Mouse (Mus musculus) ovary, postnatal 10 days (tissue): ENCODE results near the gene Phlda1.

Experiments
- DNase-seq: peaks from one replicate; pipeline ENCODE4 v3.0.0; 2022; ENCODE audit warnings: low spot score

The Phlda1 gene

DNA sequence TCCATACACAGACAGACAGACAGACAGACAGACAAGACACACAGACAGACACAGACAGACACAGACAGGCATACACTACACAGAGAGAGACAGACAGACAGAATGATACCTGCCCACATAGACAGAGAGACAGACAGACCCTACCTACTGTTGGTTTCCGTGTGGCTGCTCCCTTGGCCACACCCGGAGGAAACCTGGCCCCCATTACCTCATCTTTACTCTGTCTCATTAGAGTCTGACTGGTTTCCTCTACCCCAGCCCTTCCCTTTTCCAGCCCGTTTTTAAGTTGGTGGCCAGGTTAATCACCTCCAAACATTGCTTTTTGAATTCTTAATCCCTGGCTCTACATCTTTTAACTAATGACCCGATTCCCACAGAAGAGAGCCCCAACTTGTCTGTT lies 22.2 kb downstream of the Phlda1 start:
- no peak for DNase-seq

DNA sequence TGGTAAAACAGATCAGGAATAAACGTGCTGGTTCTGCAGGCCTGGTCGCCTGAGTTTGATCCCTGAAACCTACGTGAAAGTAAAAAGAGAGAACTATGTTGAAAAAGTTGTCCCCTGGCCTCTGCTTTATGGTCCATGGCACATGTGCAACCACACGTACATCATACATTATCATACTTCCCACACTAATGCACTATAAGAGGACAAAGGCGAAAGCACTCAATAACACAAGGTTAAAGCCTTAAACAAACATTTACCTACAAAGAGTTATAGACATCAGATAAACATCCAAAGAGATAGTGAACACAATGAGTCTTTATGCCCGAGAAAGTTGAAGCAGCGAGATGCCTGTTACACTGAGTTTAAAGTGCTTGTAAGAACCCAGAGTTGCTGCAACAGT lies 24.3 kb downstream of the Phlda1 start:
- no peak for DNase-seq

DNA sequence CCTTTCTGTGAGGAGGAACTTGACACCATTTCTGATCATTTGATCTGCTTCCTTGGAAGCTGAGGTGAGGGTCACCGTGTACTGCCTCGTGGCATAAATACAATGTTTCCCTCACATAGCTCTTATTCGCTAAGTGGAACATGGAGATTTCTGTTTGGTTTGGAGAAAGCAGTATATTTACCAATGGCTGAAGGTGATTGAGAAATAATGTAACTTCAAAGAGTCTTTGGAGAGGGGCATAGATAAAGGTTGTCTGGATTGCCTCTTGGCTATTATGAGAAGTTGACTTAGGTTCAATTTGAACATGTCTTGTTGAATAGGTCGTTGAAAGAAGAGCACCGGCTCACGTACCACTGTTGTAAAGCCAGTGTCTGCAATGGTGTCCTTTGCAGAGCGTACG lies 28.6 kb downstream of the Phlda1 start:
- DNase-seq, result no peak

DNA sequence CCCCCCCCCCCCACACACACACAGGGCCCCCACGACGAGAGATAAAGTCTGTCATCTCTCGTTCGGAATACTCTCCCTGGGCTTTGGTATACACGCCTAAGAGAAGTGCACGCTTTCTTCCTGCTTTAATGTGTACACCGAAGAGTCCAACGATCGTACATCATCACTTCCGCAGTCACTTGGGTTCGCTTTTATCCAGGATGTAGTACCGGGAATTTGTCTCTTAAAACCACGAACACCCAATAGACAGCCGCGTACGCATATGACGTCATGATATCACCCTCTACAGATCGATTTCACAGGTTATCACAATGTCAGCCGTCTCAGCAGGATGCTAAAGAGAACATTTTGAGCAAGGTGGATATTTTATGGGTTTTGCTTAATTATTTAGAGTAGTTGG lies 31.3 kb downstream of the Phlda1 start:
- DNase-seq, result no peak

DNA sequence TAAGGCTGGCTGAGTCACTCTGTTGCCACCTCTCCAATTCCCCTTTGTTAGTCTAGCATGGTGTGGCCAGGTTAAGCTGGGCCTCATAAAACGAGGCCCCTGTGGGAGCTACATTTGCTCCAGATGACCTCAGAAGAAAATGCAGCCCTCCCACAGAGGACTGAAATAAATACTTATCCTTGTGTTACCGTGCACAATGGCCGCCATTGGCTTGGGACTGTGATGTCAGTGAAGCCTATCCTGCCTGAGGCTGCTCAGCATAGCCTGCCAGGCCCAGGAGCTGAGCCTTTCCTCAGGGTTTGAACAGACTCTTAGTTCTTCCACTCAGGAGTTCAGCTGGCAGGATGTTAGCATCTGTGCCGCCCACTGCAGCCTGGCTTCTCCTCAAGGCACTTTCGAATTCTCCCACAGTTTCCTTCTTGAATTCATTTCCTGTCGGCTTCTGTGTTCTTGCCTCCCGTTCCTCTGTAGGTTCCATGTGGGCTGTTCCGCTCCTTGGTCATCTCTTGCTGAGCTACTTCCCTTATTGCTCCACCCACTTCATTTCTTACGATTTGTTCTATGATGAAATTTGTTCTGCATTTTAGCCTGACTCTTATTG lies 33.7 kb downstream of the Phlda1 start:
- DNase-seq, result no peak

DNA sequence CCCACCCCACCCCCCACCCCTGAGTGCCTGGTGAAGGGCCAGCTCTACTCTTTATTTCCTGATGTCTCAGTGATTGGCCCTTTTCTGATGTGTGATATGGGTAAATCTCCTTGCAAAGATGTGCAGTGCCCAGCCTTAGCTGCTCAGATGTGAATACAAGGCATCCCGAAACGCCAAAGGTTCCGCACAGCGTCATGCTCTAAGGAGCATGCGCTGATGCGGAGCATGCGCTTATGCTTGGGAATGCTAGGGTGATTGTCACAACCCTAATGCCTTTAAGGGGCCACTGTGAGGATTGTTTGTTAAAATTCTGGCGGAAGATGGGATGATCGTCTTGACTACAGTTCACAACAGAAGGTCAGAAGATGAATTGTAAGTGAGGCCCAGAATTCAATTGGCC lies 34.6 kb downstream of the Phlda1 start:
- DNase-seq, result no peak

DNA sequence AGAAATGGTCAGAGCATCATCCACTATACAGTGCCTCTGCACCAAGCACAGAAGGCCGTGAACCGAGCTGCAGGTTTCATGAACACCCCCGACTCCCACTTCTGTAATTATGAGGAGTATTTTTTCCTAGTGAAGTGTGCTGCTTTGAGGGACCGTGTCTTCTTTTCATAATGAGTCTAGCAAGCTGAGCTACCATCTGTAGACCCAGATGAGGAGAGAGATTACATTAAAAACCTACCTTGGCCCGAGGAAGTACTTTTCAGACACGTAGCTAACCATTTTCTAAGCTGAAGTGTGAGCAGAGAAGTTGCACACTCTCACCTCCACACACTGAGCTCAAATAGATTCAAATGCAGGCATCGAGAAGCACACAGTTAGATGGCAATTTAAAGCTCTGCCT lies 37.0 kb downstream of the Phlda1 start:
- no peak for DNase-seq

DNA sequence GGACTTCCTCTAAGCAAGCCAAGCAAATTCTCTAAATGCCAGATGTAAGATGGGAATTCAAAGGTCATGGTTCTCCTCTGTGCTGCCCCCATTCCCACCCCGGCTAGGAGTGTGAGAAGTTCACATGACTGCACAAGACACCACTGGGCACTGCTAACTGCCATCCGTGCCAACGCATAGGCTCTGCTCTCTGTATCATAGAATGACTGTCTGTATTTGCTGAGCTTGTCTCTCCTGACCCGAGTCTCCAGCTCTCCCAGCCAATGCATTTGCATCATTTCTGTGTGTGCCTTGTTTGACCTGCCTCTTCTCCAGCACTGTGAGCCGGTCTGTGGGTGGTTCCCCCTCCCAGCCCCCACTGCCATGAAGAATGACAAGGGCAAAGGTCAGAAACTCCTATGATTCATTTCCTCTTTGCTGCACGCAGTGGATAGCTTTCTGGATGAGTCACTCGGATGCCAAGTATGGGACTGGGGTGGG lies 37.7 kb downstream of the Phlda1 start:
- DNase-seq, result no peak

DNA sequence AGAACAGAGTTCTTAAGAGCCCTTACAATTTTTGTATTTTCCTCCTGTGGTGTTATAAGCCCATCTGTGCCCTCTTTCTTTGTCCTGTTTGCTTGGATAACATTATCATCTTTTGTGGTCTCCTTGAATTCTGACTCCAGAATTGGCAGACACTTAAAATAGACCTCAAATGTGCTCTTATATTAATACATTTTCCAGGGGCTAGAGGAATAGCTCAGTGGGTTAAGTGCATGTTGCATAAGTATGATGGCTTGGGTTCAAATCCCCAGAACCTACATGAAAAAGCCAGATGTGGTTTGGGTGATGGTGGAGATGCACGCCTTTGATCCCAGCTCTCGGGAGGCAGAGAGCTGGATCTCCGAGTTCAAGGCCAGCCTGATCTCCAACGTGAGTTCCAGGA lies 38.2 kb downstream of the Phlda1 start:
- DNase-seq, result no peak

DNA sequence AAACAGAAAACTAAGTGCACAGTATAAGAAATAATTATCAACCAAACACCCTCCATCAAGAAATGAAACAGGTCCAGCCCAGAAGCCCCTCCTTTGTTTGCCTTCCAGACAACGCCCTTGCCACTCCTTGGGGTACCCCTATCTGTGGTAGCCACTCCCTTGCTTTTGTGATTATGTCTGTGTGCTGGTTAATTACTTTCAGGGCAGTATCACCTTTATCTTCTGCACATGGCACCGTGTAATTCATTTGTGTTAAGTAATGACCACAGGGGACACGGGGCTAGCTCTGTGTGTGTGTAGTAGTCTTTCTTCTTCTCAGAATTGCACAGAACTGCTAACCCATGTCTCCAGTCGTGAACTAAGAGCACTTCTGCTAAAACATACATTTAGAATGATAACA lies 39.6 kb downstream of the Phlda1 start:
- DNase-seq, result no peak

DNA sequence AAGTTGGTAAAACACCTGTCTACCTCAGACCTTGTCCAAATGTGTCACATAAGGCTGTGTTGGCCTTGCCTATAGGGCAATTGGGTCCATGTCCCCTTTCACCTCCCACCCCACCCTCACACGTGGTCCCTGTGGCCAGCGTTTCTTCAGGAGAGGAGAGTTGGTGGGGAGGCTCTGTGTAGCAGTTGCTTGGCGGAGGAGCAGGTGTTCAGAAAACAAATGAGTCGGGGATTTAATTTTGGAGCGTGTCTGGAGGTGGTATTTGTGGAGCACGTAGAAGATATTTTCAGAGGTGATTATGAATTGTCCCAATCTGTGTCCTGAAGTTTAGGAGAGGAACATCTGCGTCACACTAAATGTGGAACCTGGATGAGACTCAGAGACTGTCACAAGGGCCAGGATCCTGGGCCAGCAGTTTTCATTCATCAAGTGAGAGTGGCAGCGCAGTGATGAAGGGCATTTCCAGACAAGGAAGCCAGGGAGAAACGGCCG lies 41.8 kb downstream of the Phlda1 start:
- DNase-seq, result no peak

DNA sequence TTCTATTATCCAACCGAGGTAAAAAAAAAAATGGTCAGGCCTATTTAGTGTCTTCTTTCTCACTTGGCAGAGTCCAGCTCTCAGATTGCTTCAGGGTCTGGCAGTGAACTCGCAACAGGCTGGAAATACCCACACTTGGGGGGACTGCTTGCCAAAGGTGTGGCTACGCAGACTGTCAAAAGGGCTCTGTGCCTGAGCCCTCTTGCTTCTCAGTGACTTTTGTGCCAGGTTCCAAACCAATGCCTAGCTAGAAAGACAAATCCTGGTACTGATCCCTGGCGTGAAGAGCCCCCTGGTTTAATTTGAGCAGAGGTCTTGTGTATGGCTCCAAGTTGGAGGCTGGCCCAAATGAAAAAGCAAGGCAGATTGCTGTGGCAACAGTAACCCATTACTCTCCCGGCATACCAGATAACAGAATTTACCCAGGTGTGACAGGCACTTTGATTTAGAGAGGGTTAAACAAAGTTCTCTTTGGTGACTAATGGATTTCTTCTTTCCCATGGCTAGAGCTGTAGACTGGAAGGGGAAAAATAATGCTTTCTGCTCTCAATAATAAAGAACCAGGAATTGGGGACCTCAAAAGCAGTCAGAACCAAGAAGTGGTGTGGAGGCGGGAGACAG lies 44.1 kb downstream of the Phlda1 start:
- DNase-seq, result no peak

DNA sequence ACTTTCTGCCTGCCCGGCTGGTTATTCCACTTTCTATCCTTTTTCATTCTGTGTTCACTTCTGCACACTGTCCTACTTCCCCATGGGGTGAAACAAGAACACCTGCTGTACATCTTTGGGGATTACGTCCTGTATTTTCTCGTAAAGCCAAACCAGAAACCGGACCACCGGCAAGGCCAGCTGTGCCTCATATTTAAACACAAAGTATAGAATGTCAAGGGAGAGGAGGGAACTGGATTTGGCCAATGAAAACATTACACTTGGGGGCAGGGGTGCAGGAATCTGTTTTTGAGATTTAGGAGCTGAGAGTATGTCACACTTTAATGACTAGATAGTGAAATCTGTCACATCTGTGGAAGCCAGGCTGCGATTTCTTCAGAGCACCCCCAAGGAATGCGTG lies 47.6 kb downstream of the Phlda1 start:
- DNase-seq, result no peak

DNA sequence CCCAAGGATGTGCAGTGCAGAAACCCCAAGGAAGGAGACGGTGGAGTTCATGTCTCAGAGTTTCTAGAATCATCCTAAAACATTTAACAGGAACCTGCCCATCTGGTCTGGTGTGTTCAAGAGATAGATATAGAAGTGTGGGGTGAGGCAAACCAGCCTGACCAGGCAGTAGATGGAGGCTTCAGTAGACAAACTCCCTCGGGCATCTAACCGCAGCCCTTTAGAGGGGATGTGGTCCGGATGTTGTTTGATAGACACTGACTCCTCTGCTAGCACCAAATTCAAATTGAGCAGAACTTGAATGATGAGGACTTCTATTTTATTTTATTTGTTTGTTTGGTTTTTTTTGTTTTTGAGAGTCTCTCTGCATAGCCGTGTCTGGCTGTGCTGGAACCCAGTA lies 48.6 kb downstream of the Phlda1 start:
- no peak for DNase-seq

DNA sequence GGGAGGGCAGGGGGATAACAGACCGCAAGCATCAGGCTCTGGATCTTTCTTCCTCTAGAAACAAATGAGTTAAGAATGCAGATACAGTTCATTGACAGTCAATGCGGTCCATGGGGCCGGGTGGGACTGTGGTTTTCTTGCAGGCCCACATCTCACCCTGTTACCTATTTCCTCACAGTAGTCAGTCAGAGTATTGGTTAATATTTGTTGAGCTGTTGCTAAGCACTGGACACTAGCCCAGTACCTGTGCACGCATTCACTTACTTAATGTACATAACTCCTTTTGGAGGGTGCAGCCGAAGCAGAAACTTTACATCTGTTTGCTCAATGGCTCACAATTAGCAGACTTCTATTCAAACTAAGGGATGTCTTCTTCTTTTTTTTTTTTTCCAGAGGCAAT lies 52.1 kb downstream of the Phlda1 start:
- no peak for DNase-seq
